Mouse (Mus musculus): ENCODE results near the gene Hsdl2. TPM values are rescaled to one million over a fixed set of nuclear protein-coding genes. Genes with fewer than 3 reads are reported as not detected.

The Hsdl2 gene
- total RNA-seq (2014; rRNA removed; ENCODE audit: low replicate concordance) (68.4 and 117 TPM in 2 replicates), polyA plus RNA-seq (2015; fragmentation: Nextera tagmentation; extraction: Ambion mirVana) (262 and 267 TPM in 2 replicates)

- Histone ChIP-seq H3K4me2 (ENCODE audit: low read depth, low read length) (peak within 1 kb of the TSS; percentile 79), H3K27ac (ENCODE audit: low read depth) (peak within 1 kb of the TSS; percentile 96), H3K27me3 (ENCODE audit: control insufficient read depth, insufficient read depth, low read length) (no peaks in the 10 kb centered on the region), H3K9me3 (replicated peaks; ENCODE audit: control insufficient read depth, low read length) (no peaks in the 10 kb centered on the region), H3K4me3 (ENCODE audit: low read depth, low read length) (peak within 1 kb of the TSS; percentile 82), H3K36me3 (replicated peaks; ENCODE audit: control insufficient read depth, insufficient read depth, low read length) (no peaks in the 10 kb centered on the region), H3K9ac (replicated peaks; ENCODE audit: low read depth, low read length) (peak within 1 kb of the TSS; percentile 82), H3K4me1 (ENCODE audit: control insufficient read depth, insufficient read depth) (peaks cover 8% of the 10 kb centered on the region; the same call in 1 of the 2 replicates)
- under 1% methylated on average over 61 of the region's 61 CpGs for WGBS
- peak; percentile 94 for ATAC-seq (ENCODE audit: insufficient read depth, low read depth)
- peak; percentile 99 for DNase-seq (ENCODE audit: low spot score)
- TF ChIP-seq EP300 (IDR thresholded peaks at IDR 0.05; ENCODE audit: low read depth) = no peak
- no peak for TF ChIP-seq CTCF (IDR thresholded peaks at IDR 0.05; ENCODE audit: low read depth)
Observed at GRCm38 (mm10) chr4:59581314-59582185, at the start of gene Hsdl2. Gene Hsdl2, plus strand, starts transcription at chr4:59581563.

GRCm38 (mm10) chr4:59533268-59533667, 48.1 kb upstream of the Hsdl2 start:
- Histone ChIP-seq H3K4me1 (ENCODE audit: control insufficient read depth, insufficient read depth) (0 out of 2 replicates have a peak, but pooled peaks cover 5% of the 10 kb centered on the region), H3K27me3 (ENCODE audit: control insufficient read depth, insufficient read depth, low read length) (no peaks in the 10 kb centered on the region), H3K36me3 (replicated peaks; ENCODE audit: control insufficient read depth, insufficient read depth, low read length) (no peaks in the 10 kb centered on the region), H3K4me3 (ENCODE audit: low read depth, low read length) (no peak overlapping the region), H3K9ac (replicated peaks; ENCODE audit: low read depth, low read length) (no peak overlapping the region), H3K9me3 (replicated peaks; ENCODE audit: control insufficient read depth, low read length) (no peaks in the 10 kb centered on the region), H3K4me2 (ENCODE audit: low read depth, low read length) (no peak overlapping the region), H3K27ac (ENCODE audit: low read depth) (no peak overlapping the region)
- TF ChIP-seq CTCF (IDR thresholded peaks at IDR 0.05; ENCODE audit: low read depth) (no peak), EP300 (IDR thresholded peaks at IDR 0.05; ENCODE audit: low read depth) (no peak)
- ATAC-seq (ENCODE audit: insufficient read depth, low read depth) (no peak), DNase-seq (ENCODE audit: low spot score) (no peak)
- WGBS = 10% methylated on average over 2 of the region's 2 CpGs

- Histone ChIP-seq H3K4me3 (ENCODE audit: low read depth, low read length) (no peak overlapping the region), H3K27me3 (ENCODE audit: control insufficient read depth, insufficient read depth, low read length) (no peaks in the 10 kb centered on the region), H3K9ac (replicated peaks; ENCODE audit: low read depth, low read length) (no peak overlapping the region), H3K4me1 (ENCODE audit: control insufficient read depth, insufficient read depth) (0 out of 2 replicates have a peak, but pooled peaks cover 5% of the 10 kb centered on the region), H3K27ac (ENCODE audit: low read depth) (no peak overlapping the region), H3K36me3 (replicated peaks; ENCODE audit: control insufficient read depth, insufficient read depth, low read length) (no peaks in the 10 kb centered on the region), H3K4me2 (ENCODE audit: low read depth, low read length) (no peak overlapping the region), H3K9me3 (replicated peaks; ENCODE audit: control insufficient read depth, low read length) (no peaks in the 10 kb centered on the region)
- ATAC-seq (ENCODE audit: insufficient read depth, low read depth) = no peak
- no peak for DNase-seq (ENCODE audit: low spot score)
- TF ChIP-seq CTCF (IDR thresholded peaks at IDR 0.05; ENCODE audit: low read depth) (no peak), EP300 (IDR thresholded peaks at IDR 0.05; ENCODE audit: low read depth) (no peak)
Observed at GRCm38 (mm10) chr4:59535624-59536023, 45.7 kb upstream of the Hsdl2 start.

- no peak for TF ChIP-seq CTCF (IDR thresholded peaks at IDR 0.05; ENCODE audit: low read depth)
- no peak for TF ChIP-seq EP300 (IDR thresholded peaks at IDR 0.05; ENCODE audit: low read depth)
- Histone ChIP-seq H3K27me3 (ENCODE audit: control insufficient read depth, insufficient read depth, low read length) (no peaks in the 10 kb centered on the region), H3K4me1 (ENCODE audit: control insufficient read depth, insufficient read depth) (0 out of 2 replicates have a peak, but pooled peaks cover 5% of the 10 kb centered on the region), H3K4me2 (ENCODE audit: low read depth, low read length) (no peak overlapping the region), H3K9ac (replicated peaks; ENCODE audit: low read depth, low read length) (no peak overlapping the region), H3K4me3 (ENCODE audit: low read depth, low read length) (no peak overlapping the region), H3K9me3 (replicated peaks; ENCODE audit: control insufficient read depth, low read length) (no peaks in the 10 kb centered on the region), H3K27ac (ENCODE audit: low read depth) (no peak overlapping the region), H3K36me3 (replicated peaks; ENCODE audit: control insufficient read depth, insufficient read depth, low read length) (no peaks in the 10 kb centered on the region)
- 91% methylated on average over 1 of the region's 1 CpGs for WGBS
- no peak for DNase-seq (ENCODE audit: low spot score)
- no peak for ATAC-seq (ENCODE audit: insufficient read depth, low read depth)
Observed at GRCm38 (mm10) chr4:59536281-59536680, 45.1 kb upstream of the Hsdl2 start.

DNA sequence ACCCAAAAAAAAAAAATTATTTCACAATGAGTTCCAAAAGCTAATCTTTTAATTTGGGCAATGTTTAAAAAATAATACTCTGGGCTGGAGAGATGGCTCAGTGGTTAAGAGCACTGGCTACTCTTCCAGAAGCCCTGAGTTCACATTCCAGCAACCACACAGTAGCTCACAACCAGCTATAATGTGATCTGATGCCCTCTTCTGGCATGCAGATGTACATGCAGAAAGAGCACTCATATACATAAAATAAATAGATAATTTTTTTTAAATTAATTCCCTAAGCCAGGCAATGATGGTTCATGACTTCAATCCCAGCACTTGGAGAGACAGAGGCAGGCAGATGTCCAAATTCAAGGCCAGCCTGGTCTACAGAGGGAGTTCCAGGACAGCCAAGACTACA, 38.4 kb upstream of the Hsdl2 start:
- no peaks in the 10 kb centered on the region for H3K9me3 ChIP-seq (replicated peaks; ENCODE audit: control insufficient read depth, low read length)
- no peak overlapping the region for H3K27ac ChIP-seq (ENCODE audit: low read depth)
- DNase-seq (ENCODE audit: low spot score) (no peak), ATAC-seq (ENCODE audit: insufficient read depth, low read depth) (no peak)
- H3K36me3 ChIP-seq (replicated peaks; ENCODE audit: control insufficient read depth, insufficient read depth, low read length) = no peaks in the 10 kb centered on the region
- H3K4me3 ChIP-seq (ENCODE audit: low read depth, low read length) = no peak overlapping the region
- no peak overlapping the region for H3K9ac ChIP-seq (replicated peaks; ENCODE audit: low read depth, low read length)
- 0 out of 2 replicates have a peak, but pooled peaks cover 10% of the 10 kb centered on the region for H3K4me1 ChIP-seq (ENCODE audit: control insufficient read depth, insufficient read depth)
- no peak overlapping the region for H3K4me2 ChIP-seq (ENCODE audit: low read depth, low read length)
- no peaks in the 10 kb centered on the region for H3K27me3 ChIP-seq (ENCODE audit: control insufficient read depth, insufficient read depth, low read length)
- TF ChIP-seq EP300 (IDR thresholded peaks at IDR 0.05; ENCODE audit: low read depth) (no peak), CTCF (IDR thresholded peaks at IDR 0.05; ENCODE audit: low read depth) (no peak)
